Mouse (Mus musculus) yolk sac, embryonic 10.5 days (tissue): ENCODE measurements at regions not wholly inside any gene's neighbourhood (a gene's known extent, or its start where the extent isn't known, plus 50 kb on each side); places are given as distances from the start of the nearest gene placed in this dataset.
"Not testable (repeated sequence)": the region's sequence is repeated elsewhere in the genome, so short reads cannot be mapped to it uniquely, and the experiment has no call there.

Experiments
- DNase-seq: peaks from one replicate; pipeline ENCODE4 v3.0.0-alpha.2; 2017; ENCODE audit warnings: low spot score

DNA sequence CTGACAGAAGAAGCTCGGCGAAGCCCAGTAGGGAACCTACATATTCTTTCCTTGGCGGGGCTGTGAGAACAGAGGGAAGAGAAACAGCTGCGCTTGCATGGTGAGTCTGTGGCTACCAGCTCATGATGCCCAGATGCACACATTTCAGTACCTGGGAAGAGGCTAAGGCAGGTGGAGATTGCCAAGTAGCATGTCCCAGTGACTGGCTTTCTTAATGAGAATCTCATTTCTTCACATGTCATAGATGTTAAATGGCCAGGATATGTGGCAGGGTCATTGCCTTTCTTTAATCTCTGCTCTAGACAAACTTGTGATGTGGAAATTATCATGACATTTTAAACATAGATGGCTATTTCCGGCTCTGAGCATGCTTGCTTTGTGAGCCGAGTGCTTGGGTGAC lies 109.5 kb upstream of the Tns3 start:
- no peak for DNase-seq

DNA sequence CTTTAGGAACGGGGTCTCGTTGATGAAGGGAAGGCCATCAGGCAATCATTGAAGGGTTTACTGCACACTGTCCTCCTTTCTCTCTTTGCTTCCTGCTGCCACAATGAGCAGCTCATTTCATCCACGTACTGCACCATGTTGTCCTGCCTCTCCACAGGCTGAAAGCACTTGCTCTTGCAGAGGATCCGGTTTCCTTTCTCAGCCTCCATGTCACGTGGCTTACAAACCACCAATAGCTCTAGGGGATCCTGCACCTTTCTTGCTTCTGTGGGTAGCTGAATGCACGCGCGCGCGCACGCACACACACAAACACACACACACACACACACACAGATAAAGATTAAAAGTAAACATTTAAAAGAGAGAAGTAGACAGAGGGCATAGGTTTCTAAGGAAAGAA lies 108.9 kb upstream of the Tns3 start:
- DNase-seq: no peak

DNA sequence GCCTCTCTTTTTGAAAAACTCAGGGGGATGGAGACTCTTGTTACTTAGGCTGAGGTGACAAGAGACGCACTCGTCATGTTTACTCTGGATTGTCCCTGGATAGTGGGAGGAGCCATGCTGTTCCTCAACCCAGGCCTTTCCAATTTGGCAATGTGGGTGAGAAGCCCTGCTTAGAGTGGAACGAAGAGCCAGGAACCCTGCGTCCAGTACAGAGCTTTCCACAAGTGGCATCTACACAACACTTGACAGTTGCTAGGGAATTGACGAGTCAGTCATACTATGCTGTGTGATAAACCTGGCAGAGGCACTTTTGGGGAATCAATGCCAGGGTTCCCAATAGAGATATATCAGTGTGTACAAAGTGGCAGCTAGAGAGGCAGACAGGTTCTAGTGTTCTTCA lies 108.2 kb upstream of the Tns3 start:
- no peak for DNase-seq

DNA sequence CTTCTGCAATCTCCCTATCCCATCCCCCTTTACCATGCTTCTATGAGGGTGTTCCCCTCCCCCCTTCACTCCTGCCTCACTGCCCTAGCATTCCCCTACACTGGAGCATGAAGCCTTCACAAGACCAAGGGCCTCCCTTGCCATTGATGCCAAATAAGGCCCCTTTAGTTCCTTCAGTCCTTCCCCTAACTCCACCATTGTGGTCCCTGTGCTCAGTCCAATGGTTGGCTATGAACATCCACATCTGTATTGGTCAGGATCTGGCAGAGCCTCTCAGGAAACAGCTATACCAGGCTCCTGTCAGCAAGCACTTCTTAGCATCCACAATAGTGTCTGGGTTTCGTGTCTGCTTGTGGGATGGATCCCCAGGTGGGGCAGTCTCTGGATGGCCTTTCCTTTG lies 104.4 kb upstream of the Tns3 start:
- DNase-seq: not testable (repeated sequence)

DNA sequence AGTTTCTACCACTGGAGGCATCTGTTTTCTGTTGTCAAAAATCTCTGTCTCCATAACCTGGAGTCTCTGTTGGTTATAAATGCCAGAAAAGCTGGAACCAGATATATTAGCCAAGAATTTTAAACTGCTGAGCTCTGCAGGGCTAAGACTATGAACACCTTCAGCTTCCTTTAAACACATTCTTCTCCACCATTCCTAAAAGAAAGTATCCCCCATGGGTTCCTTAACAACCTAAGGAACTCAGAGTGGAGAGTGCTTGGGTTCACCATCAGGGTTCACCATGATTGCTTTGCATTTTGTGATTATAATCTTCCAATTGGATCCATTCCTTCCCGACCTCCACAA lies 101.2 kb upstream of the Tns3 start:
- DNase-seq: no peak

DNA sequence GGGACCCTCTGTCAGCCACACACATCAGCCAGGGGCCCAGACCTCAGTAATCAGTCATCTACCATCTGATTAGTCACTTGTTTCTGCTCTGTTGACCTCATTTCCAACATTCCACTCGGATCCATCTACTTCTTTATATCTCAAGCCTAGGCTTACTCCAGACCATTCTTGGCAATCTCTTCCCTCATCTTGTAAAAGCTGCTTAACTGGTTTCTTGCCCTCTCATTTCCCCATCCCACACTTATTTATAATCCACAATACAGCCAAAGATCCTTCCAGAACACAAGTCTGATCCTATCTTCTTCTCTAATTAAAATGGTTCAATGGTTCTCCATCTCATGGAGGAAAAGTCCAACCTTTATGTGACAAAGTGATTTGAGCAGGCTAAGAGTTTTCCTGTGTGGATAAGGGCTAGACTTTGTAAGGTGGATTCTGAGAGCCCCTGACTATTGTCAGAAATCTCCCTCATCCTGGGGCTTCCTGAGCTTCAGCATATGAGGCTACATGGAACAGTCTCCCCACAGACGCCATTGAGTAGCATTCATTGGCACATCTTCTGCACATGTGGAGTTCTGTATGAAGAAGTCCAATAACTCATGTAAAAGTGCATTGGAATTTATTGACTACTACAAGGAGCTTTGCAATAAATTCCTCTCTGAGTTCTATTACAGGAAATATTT lies 100.7 kb upstream of the Tns3 start:
- no peak for DNase-seq

DNA sequence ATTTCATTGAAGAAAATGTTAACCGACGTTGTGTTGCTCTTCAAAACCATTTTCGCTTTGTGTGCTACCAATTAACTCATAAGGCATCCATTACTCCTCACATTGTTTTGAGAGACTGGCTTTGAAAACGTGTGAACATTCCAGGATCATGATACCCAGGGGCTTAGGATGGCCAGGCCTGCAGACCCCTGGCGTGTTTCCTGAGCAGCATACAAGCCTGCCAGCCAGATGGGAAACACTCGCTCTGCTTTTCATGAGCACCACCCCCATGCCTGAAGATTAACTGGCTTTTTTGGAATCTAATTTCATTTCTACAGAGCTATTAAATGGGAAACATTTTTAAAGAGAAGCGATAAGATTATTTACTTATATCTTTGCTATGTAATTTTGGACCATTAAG lies 99.1 kb upstream of the Tns3 start:
- DNase-seq: peak; percentile 18

DNA sequence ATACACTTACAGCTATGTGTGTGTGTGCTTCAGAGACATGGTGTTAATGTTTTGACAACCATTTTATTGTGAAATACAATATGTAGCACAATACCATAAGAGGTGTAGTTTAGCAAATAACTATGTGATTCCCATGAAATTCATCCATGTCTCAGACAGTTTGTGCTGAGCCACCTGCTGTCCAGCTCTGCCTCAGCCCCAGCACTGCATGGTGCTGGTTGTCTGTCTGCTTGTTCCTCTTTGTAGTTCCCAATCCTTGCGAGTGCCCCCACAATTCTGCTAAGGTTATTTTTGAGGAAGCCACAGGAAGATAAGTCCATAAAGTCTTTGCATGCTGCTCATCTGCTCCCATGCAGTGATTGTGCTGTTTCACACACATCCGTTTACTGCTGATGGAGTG lies 97.8 kb upstream of the Tns3 start:
- DNase-seq: no peak

DNA sequence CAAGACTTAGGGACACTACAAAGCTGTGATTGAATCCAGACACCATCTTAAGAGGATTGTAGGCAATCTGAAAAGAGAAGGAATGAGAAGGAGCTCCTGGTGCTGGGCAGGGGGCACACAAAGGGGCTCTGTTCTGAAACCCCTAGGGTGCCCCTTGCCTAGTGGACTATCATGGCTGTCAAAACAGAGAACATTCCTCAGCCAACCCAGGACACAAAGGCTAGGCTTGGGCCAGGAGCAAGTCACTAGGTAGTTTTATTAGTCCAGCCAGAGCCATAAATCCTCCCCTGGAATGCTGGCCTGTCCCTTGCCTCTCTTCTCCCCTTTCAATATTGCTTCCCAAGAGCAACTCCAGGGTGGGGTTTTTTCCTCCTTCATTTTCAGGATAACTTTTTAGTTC lies 97.3 kb upstream of the Tns3 start:
- peak; percentile 42 for DNase-seq

DNA sequence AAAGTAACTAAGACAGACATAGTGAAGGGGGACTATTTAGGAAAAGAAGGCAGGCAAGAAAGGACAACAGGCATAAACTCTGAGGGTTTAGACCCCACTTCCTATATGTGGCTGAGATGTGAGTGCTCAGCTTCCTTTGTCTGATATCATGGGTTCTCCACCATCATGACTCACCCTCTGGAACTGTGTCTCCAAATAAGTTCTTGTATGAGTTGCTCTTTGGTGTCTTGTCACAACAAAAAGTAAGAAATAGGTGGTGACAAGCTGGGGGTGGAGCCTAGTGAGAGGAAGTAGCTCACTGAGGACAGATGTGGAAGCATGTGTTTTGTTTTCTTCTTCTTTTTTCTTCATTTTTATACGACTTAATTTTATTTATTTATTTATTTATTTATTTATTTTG lies 95.5 kb upstream of the Tns3 start:
- DNase-seq: no peak

DNA sequence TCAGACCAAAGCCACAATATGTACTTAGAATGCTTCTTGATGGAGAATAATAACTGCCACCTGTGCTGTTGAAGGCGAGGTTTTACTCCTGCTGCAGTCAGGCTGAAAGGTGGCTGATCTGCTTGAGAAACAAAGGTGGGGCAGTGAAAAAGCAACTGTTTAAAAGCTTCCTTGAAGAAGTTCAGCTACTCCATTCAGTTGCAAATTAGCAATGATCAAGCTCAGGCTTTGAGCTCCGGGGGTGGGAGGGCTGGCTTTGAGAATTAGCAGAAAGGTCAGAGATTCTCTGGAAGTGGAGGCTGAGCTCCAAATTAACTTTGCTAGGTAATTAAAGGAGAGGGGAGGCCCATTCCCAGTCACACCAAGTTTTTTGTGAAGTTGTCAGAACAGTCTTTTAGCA lies 90.2 kb upstream of the Tns3 start:
- not testable (repeated sequence) for DNase-seq

DNA sequence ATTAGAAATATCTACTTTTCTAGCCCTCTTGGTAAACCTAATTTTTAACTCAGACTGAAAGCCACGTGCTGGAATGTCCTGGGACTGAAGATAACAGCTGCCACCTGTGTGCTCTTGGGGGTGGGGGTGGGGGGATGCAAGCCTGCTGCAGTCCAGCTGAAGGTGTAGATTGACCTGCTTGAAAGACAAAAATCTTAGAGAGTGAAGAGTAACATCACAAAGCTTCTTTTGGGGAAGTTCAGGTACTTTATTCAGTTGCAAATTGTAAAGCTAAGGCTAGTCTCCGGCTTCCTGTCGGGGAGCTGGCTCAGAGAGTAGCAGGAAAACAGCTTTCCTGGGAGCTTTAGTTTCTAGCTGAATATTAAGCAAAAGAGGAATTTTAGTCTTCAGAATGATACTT lies 71.4 kb upstream of the Tns3 start:
- not testable (repeated sequence) for DNase-seq

DNA sequence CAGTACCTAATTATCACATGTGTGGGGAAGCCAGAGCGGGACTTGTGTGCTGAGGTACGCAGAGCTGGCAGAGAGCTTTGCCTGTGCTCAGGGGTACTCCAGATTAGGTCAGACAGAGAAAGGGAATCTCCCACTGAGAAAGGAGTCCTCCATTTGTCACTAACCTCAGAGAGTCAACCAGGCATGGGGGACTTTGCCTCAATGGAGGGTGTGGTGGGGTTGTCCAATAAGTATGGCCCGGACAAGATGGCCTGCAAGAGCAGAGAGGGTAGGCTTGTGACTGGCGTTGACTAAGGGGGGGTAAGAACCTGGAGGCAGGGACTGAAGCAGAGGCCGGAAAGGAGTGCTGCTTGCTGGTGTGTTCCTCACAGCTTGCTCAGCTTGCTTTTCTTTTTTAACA lies 62.7 kb upstream of the Tns3 start:
- no peak for DNase-seq

DNA sequence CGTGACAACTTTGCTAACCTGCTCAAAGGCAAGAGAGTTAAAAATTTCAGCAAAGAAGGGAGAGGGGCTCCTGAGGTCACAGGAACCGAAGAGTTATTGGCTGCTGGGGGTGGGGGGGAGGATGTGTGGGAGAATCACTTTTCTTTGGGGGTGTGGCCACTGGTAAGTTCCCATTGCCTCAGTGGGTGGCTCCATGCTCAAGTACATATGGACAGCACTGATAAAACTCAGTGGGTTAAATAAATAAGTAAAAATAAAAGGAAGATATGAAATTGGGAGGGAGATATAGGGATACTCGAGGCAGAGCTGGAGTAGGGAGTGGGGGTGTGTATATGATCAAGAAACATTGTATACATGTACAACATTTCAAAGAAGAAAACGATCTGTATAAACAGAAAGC lies 61.2 kb upstream of the Tns3 start:
- no peak for DNase-seq

DNA sequence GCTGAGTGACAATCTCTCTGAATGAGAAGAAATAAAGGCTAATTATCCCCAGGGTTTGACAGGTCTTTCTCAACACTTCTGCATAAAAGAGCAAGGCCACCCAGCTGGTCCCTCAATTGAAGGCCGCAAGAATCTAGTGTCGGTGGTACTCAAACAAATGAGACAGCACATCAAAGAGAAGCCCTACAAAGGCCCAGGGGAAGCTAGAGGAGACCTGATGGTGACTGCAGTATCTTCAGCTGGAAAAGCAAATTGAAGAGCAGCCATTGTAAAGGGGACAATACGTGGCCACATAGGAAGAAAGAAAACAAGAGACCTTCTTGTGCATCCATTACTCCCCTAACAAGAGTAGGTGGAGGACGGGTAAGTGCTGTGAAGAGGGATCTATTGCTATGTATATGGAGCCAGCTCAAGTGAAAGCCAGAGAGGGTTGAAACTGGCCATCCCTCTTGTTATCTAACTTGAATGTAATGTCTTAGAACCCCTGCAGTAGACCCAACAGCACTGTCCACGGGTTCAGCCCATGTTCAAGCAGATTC lies 58.8 kb upstream of the Tns3 start:
- no peak for DNase-seq

DNA sequence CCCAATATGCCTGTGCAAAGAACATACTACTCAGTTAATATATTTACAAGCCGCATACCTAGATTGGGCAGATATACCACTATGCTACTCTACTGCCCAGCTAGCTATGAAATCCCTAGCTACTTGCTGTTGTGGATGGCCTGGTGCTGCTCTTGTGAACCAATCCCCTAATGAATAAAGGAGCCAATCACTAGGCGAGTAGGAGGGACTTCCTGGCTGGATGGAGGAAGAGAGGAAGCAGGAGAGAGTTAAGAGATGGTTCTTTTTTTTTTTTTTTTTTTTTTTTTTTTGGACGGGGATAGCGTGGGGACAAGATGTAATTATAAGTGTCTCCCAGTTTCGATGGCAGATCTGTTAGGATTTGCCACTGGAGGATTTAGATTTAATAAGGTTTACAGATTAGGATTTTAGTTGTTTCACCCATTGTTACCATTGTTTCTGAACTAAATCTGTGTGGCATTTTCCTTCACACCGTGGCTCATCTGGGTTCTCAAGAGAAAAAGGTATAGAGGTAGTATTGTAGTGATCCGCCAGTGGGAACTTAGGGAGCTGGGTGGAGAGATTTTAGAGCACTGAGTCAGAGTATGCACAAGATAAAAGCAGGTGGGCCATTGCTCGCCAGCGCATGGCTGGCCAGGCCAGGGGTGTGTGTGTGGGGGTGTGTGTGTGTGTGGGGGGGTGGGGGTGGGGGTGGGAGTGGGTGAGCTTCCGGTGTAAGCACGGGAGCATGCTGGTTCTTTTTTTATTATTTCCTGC lies 55.1 kb upstream of the Tns3 start:
- no peak for DNase-seq

DNA sequence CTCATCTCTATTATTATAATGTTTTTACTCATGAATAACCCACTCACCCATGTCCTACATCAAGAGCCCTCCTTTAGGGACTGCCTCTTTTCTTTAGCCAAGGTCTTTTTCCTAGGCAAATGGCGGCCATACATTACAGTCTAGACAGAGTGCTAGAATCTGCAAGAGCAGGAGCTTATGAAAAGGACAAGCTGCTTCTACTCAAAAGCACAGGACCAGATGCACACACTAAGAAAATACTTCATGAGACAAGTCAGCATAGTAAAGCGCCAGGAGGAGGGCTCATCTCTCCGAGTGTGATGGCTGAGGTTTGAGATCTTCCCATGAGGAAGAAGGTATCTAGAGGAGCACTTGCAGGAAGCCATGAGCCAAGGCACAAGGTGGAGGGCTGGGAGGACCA lies 53.4 kb upstream of the Tns3 start:
- DNase-seq: no peak

DNA sequence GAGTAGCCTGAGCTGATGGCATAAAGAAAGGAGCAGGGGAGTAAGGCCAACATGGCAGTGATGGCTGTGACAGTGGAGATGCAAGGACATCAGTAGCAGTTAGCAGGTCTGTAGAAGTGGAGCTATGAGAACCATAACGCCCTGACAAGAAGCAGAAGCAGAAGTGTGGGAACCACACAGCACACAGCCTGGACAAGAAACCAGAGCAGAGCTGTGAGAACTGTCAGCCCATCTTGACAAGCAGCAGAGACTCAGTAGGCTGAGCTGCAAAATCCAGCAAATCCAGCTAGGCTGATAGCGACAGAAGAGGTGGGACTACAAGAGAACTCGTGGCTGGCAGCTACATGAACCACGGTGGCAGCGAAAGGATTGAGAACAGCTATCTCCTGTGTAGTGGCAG lies 52.5 kb upstream of the Tns3 start:
- DNase-seq: peak; percentile 60

DNA sequence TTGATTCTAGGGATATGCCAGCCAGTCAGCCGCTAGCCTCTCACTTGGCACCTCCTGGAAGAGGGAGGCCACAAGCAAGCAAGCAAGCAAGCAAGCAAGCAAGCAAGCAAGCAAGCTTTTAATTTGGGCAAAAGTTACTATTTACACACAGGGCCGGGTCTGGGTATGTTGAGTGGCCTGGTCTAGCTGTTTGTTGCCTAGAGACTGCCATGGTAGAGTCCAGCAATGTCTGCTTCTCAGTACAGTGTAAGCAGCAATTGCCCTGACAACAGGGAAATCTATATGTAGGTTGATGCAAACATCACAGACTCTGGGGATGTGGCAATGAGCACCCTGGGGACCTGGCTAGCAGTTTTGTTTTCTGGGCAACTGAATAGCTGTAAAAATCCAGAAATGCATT lies 51.4 kb upstream of the Tns3 start:
- no peak for DNase-seq
